Mouse (Mus musculus): ENCODE measurements around the gene Gltp.

Gene Gltp

GRCm38 (mm10) chr5:114690633-114691567, at the start of gene Gltp:
Gene Gltp, minus strand, starts transcription at chr5:114690984.
- peak; percentile 93 for DNase-seq (ENCODE audit: low spot score)

GRCm38 (mm10) chr5:114738707-114739241, 48.0 kb upstream of the Gltp start:
- DNase-seq (ENCODE audit: low spot score), result peak; percentile 84

GRCm38 (mm10) chr5:114737090-114737887, 46.5 kb upstream of the Gltp start:
- peak; percentile 65 for DNase-seq (ENCODE audit: low spot score)

GRCm38 (mm10) chr5:114733606-114734005, 42.8 kb upstream of the Gltp start:
- no peak for DNase-seq (ENCODE audit: low spot score)

- no peak for DNase-seq (ENCODE audit: low spot score)
Measured at GRCm38 (mm10) chr5:114731969-114732368, 41.2 kb upstream of the Gltp start.

- no peak for DNase-seq (ENCODE audit: low spot score)
Measured at GRCm38 (mm10) chr5:114731498-114731897, 40.7 kb upstream of the Gltp start.

- DNase-seq (ENCODE audit: low spot score), result no peak
Measured at GRCm38 (mm10) chr5:114730129-114730528, 39.3 kb upstream of the Gltp start.

- no peak for DNase-seq (ENCODE audit: low spot score)
Measured at GRCm38 (mm10) chr5:114728160-114728559, 37.4 kb upstream of the Gltp start.

- no peak for DNase-seq (ENCODE audit: low spot score)
Measured at GRCm38 (mm10) chr5:114722846-114723245, 32.1 kb upstream of the Gltp start.

- no peak for DNase-seq (ENCODE audit: low spot score)
Measured at GRCm38 (mm10) chr5:114721969-114722368, 31.2 kb upstream of the Gltp start.

- DNase-seq (ENCODE audit: low spot score), result no peak
Measured at GRCm38 (mm10) chr5:114720784-114721183, 30.0 kb upstream of the Gltp start.

GRCm38 (mm10) chr5:114719928-114720270, 29.1 kb upstream of the Gltp start:
- no peak for DNase-seq (ENCODE audit: low spot score)

GRCm38 (mm10) chr5:114719003-114719927, 28.5 kb upstream of the Gltp start:
- DNase-seq (ENCODE audit: low spot score), result peak; percentile 14

- DNase-seq (ENCODE audit: low spot score), result no peak
Measured at GRCm38 (mm10) chr5:114718483-114718882, 27.7 kb upstream of the Gltp start.

- DNase-seq (ENCODE audit: low spot score), result no peak
Measured at GRCm38 (mm10) chr5:114717937-114718336, 27.2 kb upstream of the Gltp start.

GRCm38 (mm10) chr5:114717292-114717691, 26.5 kb upstream of the Gltp start:
- no peak for DNase-seq (ENCODE audit: low spot score)

GRCm38 (mm10) chr5:114714551-114714950, 23.8 kb upstream of the Gltp start:
- DNase-seq (ENCODE audit: low spot score), result no peak

- no peak for DNase-seq (ENCODE audit: low spot score)
Measured at GRCm38 (mm10) chr5:114709357-114709756, 18.6 kb upstream of the Gltp start.

- no peak for DNase-seq (ENCODE audit: low spot score)
Measured at GRCm38 (mm10) chr5:114708491-114708890, 17.7 kb upstream of the Gltp start.

- peak; percentile 94 for DNase-seq (ENCODE audit: low spot score)
Measured at GRCm38 (mm10) chr5:114707265-114708068, 16.7 kb upstream of the Gltp start, which contains the start of gene Tchp. Gene Tchp, plus strand, starts transcription at chr5:114707760.
